Comparison of ENCODE assay signal across 8 mouse cellular contexts in the genomic region with DNA sequence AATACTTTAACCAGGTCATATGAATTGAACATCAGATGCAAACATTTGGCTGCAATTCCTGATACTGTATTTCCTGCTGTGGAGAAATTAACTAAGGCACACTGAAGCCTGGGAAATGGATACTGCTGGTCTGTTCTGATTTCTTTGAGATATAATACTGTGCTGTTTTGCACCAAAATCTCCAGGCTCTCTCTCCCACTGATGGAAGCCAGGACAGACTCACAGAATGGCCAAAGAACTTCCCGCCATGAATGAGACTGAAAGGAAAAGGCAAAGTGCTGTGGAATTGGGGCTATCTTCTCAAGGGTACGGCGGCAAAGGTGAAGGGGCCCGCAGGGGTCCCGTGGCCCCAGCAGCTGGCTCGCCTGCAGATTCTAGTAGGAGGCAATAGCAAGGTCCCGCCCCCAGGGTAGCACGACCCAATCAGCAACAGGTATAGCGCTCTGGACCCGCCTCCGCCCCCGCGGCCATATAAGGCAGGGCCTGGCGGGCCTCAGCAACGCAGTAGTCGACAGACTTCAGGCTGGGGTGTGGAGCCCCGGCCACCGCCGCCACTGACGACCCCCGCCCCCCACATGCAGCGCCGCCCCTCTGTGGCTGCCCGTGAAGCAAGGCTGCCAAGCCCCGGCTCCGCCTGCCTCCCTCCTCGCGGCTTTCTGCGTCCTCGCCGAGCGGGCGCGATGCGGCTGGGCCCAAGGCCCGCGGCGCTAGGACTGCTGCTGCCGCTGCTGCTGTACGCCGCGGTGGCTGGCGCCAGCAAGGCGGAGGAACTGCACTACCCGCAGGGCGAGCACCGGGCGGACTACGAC. TPM values are rescaled to one million over a fixed set of nuclear protein-coding genes. Genes with fewer than 3 reads are reported as not detected.
DNase-seq lines count a peak whose midpoint lies in the region; ATAC-seq and TF ChIP-seq lines count a peak whose summit lies in the region.

A gene (plus strand): TSS at position 474 of the 809 bp plus-strand sequence.

- peak; percentile 99 for ATAC-seq in forebrain, embryonic 15.5 days (replicated peaks)
- ATAC-seq in neutrophil, adult 5-6 weeks (ENCODE audit: extremely low read depth, insufficient number of reproducible peaks, low FRiP score, poor library complexity, severe bottlenecking): peak; percentile 100

- in situ Hi-C loops in ES-E14 (cut with MboI; ENCODE audit: low sequenced_read_pairs in 2 of 2, unreplicated experiment in 2 of 2): no loop called here

- peak within 1 kb of the TSS; percentile 82 for H3K9ac ChIP-seq in ES-E14 (ENCODE audit: insufficient read depth, low read depth, low read length, poor library complexity, severe bottlenecking)
- H3K9ac ChIP-seq in forebrain, embryonic 15.5 days (replicated peaks): peak within 1 kb of the TSS; percentile 98

- WGBS in forebrain, embryonic 15.5 days: under 1% methylated on average over 48 of the region's 49 CpGs
- WGBS in lung, adult 2 months: under 1% methylated on average over 49 of the region's 49 CpGs

- peak within 1 kb of the TSS; percentile 59 for H3K4me2 ChIP-seq in forebrain, embryonic 15.5 days (replicated peaks)

- TF ChIP-seq CTCF in lung, adult 2 months (IDR thresholded peaks at IDR 0.05; ENCODE audit: insufficient read depth, low read length): no peak

- H3K36me3 ChIP-seq in ES-E14 (ENCODE audit: control insufficient read depth, insufficient read depth, low read length, poor library complexity, severe bottlenecking): no peaks in the 10 kb centered on the region
- peaks cover 22% of the 10 kb centered on the region for H3K36me3 ChIP-seq in forebrain, embryonic 15.5 days

- 0 out of 4 replicates have a peak, but pooled peaks cover 0 to 2% of the 10 kb centered on the region in 2 experiments for H3K4me1 ChIP-seq in ES-E14 (ENCODE audit: control insufficient read depth in 2 of 2, insufficient read depth in 2 of 2, low read length in 2 of 2, poor library complexity in 1 of 2)
- peaks cover 19% of the 10 kb centered on the region for H3K4me1 ChIP-seq in forebrain, embryonic 15.5 days
- peaks cover 2% of the 10 kb centered on the region for H3K4me1 ChIP-seq in lung, adult 2 months (ENCODE audit: control insufficient read depth, insufficient read depth, low read length)

- H3K27me3 ChIP-seq in forebrain, embryonic 15.5 days: no peaks in the 10 kb centered on the region

- intact Hi-C loops in heart, postnatal 25 days (cut with DNase I): loop anchor here (5.0 kb wide), 1 partner anchor 104 kb away; a partner anchor contains a TSS

- peak; percentile 69; the same call in 1 of the 2 replicates for TF ChIP-seq POLR2A in lung, adult 2 months (IDR thresholded peaks at IDR 0.05; ENCODE audit: borderline replicate concordance, extremely low read depth, low read depth, low read length)

- H3K27ac ChIP-seq in ES-E14 (ENCODE audit: insufficient read depth, low read depth, low read length, poor library complexity, severe bottlenecking): no peak within 1 kb of the TSS
- H3K27ac ChIP-seq in forebrain, embryonic 15.5 days (replicated peaks): peak within 1 kb of the TSS; percentile 96

- H3K9me3 ChIP-seq in ES-E14 (ENCODE audit: control insufficient read depth, insufficient read depth, low read depth, low read length): no peaks in the 10 kb centered on the region
- H3K9me3 ChIP-seq in forebrain, embryonic 15.5 days: no peaks in the 10 kb centered on the region

- peak; percentile 83 for DNase-seq in ES-E14 (ENCODE audit: low read depth, low spot score)
- DNase-seq in cerebellum, adult 11-12 months: peak; percentile 93
- peak; percentile 90 for DNase-seq in heart, postnatal 25 days (ENCODE audit: low spot score)
- DNase-seq in layer of hippocampus, adult 18-20 months (ENCODE audit: low spot score in 2 of 2): peak; percentile 93 to 97
- DNase-seq in lung, adult 2 months: peak; percentile 96
- peak; percentile 95 to 96 for DNase-seq in thymus, adult 18-20 months

- peak within 1 kb of the TSS; percentile 85 to 86 for H3K4me3 ChIP-seq in ES-E14 (ENCODE audit: insufficient read depth in 1 of 2, low read depth in 1 of 2, low read length in 2 of 2, poor library complexity in 1 of 2, severe bottlenecking in 1 of 2)
- H3K4me3 ChIP-seq in forebrain, embryonic 15.5 days: peak within 1 kb of the TSS; percentile 91
- peak within 1 kb of the TSS; percentile 90 for H3K4me3 ChIP-seq in lung, adult 2 months (replicated peaks; ENCODE audit: extremely low read depth, low read depth, low read length)

TF ChIP-seq in ES-E14, 5 proteins besides CTCF, POLR2A, EP300 and RAD21:
- TF ChIP-seq HCFC1 (IDR thresholded peaks at IDR 0.05; ENCODE audit: borderline replicate concordance, insufficient read depth, low read length) (no peak), CHD2 (IDR thresholded peaks at IDR 0.05; ENCODE audit: low read depth, low read length) (0 out of 2 replicates have a peak, but pooled peaks have one; percentile 14), ZNF384 (IDR thresholded peaks at IDR 0.05; ENCODE audit: low read depth, low read length) (no peak), ZC3H11A (IDR thresholded peaks at IDR 0.05; ENCODE audit: borderline replicate concordance, low read depth, low read length) (no peak)

RNA-seq across cellular contexts. Expression of the gene that starts here (rescaled TPM):
- total RNA-seq in ES-E14 (2012; rRNA removed): 57.4 and 77.1 TPM in 2 replicates
- polyA plus RNA-seq in forebrain, embryonic 15.5 days (2015; fragmentation: Nextera tagmentation; extraction: Ambion mirVana): 274 and 297 TPM in 2 replicates
- 10 to 100 TPM; 26.9 to 27.9 TPM for total RNA-seq in heart, postnatal 25 days (2021)
- total RNA-seq in layer of hippocampus, adult 18-20 months (2021): 10 to 100 TPM; 96.5 to 97.5 TPM
- polyA plus RNA-seq in lung, adult 2 months (2012; rRNA removed): 62.3 and 84.1 TPM in 2 replicates
- total RNA-seq in neutrophil, adult 5-6 weeks (2017): 24.9 and 27.7 TPM in 2 replicates
